Mouse (Mus musculus): ENCODE data around the gene Tex2.

The Tex2 gene

DNA sequence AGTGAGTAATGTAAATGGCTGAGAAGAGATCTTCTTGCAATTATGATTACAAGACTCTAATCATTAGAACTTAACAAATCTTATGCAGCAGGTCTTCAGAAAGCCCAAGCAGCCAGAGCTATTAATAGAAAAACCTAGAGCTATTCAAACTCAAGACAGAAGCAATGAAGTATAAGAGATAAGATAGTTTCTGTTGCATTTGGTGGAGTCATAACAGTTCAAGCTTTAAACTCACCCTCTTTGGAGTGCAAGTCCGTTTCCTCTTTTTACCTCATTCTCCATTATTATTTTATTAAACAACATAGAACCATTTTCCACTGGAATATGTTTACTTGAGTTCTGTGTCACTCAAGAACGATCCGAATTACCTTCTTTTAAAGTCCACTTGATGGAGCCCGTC, 154.7 kb downstream of the Tex2 start:
- ChIA-PET CTCF (interaction anchor here in 3 of 4 experiments (0.6 kb wide), 3 partner anchors 61 to 284 kb away, joined by 3 to 7 read pairs (median 6); no protein-coding TSS in a partner anchor), POLR2A (interaction anchor here in 3 of 4 experiments (0.9 to 2.2 kb wide), 6 partner anchors 29 to 265 kb away, joined by 3 to 10 read pairs (median 6); partner anchors contain the start of gene Ern1 (in 2 of the 3))

All from embryonic stem cell, embryonic (primary cell).